Mouse (Mus musculus) gastrocnemius, adult 8-10 months (tissue): ENCODE measurements around the gene Des. TPM values are rescaled to one million over a fixed set of nuclear protein-coding genes. Genes with fewer than 3 reads are reported as not detected.

Experiments used
- DNase-seq, 2 experiments: peaks; one replicate each; pipeline ENCODE4 v3.0.0; 2022; ENCODE audit warnings: low spot score in 2 of 2
- total RNA-seq, 4 experiments: library from RNA; stranded (reverse); gene quantifications; 2 replicates each; pipeline ENCODE4 v1.2.4; 2022

Des gene
- total RNA-seq, 4 experiments from 2014 or later: 2,187 to 2,605 (median 2,481) TPM

- DNase-seq: no peak
Measured at GRCm38 (mm10) chr1:75347279-75347678, 12.8 kb upstream of the Des start.

GRCm38 (mm10) chr1:75349275-75349674 is 10.9 kb upstream of the Des start:
- no peak for DNase-seq

- DNase-seq: no peak
Measured at GRCm38 (mm10) chr1:75357261-75357660, 2.9 kb upstream of the Des start.

- DNase-seq: no peak
Measured at GRCm38 (mm10) chr1:75358009-75358408, 2.1 kb upstream of the Des start.

GRCm38 (mm10) chr1:75359346-75359745 is 783 bp upstream of the Des start:
- DNase-seq: peak in 1 of 2 experiments; percentile 68

- no peak for DNase-seq
Measured at GRCm38 (mm10) chr1:75361123-75361522, 994 bp downstream of the Des start.

- DNase-seq: peak in 1 of 2 experiments; percentile 50
Measured at GRCm38 (mm10) chr1:75361750-75362149, 1.6 kb downstream of the Des start.

- no peak for DNase-seq
Measured at GRCm38 (mm10) chr1:75363868-75364267, 3.7 kb downstream of the Des start.

GRCm38 (mm10) chr1:75365510-75366137 is 5.5 kb downstream of the Des start:
- no peak for DNase-seq

- no peak for DNase-seq
Measured at GRCm38 (mm10) chr1:75369360-75369983, 9.3 kb downstream of the Des start.

- peak; percentile 77 to 86 for DNase-seq
Measured at GRCm38 (mm10) chr1:75369984-75370660, 10.0 kb downstream of the Des start.

- DNase-seq: peak; percentile 88 to 93
Measured at GRCm38 (mm10) chr1:75371317-75372095, 11.4 kb downstream of the Des start.

GRCm38 (mm10) chr1:75372450-75372849 is 12.3 kb downstream of the Des start:
- DNase-seq: no peak

GRCm38 (mm10) chr1:75373276-75373675 is 13.1 kb downstream of the Des start:
- no peak for DNase-seq

- peak; percentile 78 to 84 for DNase-seq
Measured at GRCm38 (mm10) chr1:75374950-75375936, 15.1 kb downstream of the Des start, which contains the start of gene Speg. TSS of gene Speg (plus strand) at chr1:75375297.

GRCm38 (mm10) chr1:75379196-75379595 is 19.1 kb downstream of the Des start:
- no peak for DNase-seq

GRCm38 (mm10) chr1:75379931-75380330 is 19.8 kb downstream of the Des start:
- peak; percentile 74 to 82 for DNase-seq

GRCm38 (mm10) chr1:75380951-75381350 is 20.8 kb downstream of the Des start:
- no peak for DNase-seq

GRCm38 (mm10) chr1:75381482-75382355 is 21.6 kb downstream of the Des start:
- no peak for DNase-seq
